Mouse (Mus musculus) bone marrow, adult 2 months (tissue): ENCODE data around the gene Cwc22.

Experiments
- CTCF ChIP-seq: fragments of 200-500 bp; IDR thresholded peaks from 2 replicates; pipeline ENCODE4 v1.5.1; 2011; ENCODE audit warnings: low read length, control low read depth; ENCODE audit not compliant: control insufficient read depth, insufficient read depth
- POLR2A ChIP-seq: fragments of 200-500 bp; IDR thresholded peaks from 2 replicates; pipeline ENCODE4 v1.6.1; 2011; ENCODE audit warnings: low read depth, mild to moderate bottlenecking, control low read depth, low read length, borderline replicate concordance; ENCODE audit not compliant: control insufficient read depth

- TF ChIP-seq CTCF: no peak
- TF ChIP-seq POLR2A: no peak
Measured at GRCm38 (mm10) chr2:77877156-77877855, 68.9 kb downstream of the Cwc22 start.
